Mouse (Mus musculus): Measurements from ENCODE around the gene Madcam1.

- no peak for TF ChIP-seq POLR2A (IDR thresholded peaks at IDR 0.05; ENCODE audit: extremely low read depth, insufficient read depth, low read length)
- TF ChIP-seq CTCF (IDR thresholded peaks at IDR 0.05; ENCODE audit: extremely low read depth, insufficient read depth, low read length): no peak
These were observed 48.0 kb upstream of the Madcam1 start for GRCm38 (mm10) chr10:79616376-79616775.
